Mouse (Mus musculus) midbrain, embryonic 14.5 days (tissue): ENCODE measurements around the gene Egflam. TPM values are rescaled to one million over a fixed set of nuclear protein-coding genes. Genes with fewer than 3 reads are reported as not detected.

Experiments
- ATAC-seq: fragments of 200-750 bp; cut with Nextera tagmentation; 2 replicates; pipeline ENCODE4 v1.8.0; 2017; ENCODE audit warnings: moderate number of reproducible peaks, moderate library complexity; ENCODE audit not compliant: low FRiP score, low TSS enrichment
- DNase-seq: peaks from one replicate; pipeline ENCODE4 v3.0.0-alpha.2; 2015
- H3K27ac ChIP-seq: fragments of 300-500 bp; sonication (generic); replicated peaks from 2 replicates; pipeline ENCODE4 v1.5.1; 2014; ENCODE audit warnings: mild to moderate bottlenecking, low read depth, low read length, moderate library complexity
- H3K27me3 ChIP-seq: fragments of 300-500 bp; sonication (generic); 2 replicates; pipeline ENCODE4 v1.6.1; 2014; ENCODE audit warnings: low read length, control low read depth, mixed read lengths; ENCODE audit not compliant: control insufficient read depth, insufficient read depth
- H3K36me3 ChIP-seq: fragments of 300-500 bp; sonication (generic); 2 replicates; pipeline ENCODE4 v1.6.1; 2014; ENCODE audit warnings: low read length, control low read depth; ENCODE audit not compliant: control insufficient read depth, insufficient read depth
- H3K4me1 ChIP-seq: fragments of 300-500 bp; sonication (generic); 2 replicates; pipeline ENCODE4 v1.6.1; 2014; ENCODE audit warnings: mild to moderate bottlenecking, antibody characterized with exemption, low read length, control low read depth; ENCODE audit not compliant: control insufficient read depth, insufficient read depth
- H3K4me2 ChIP-seq: fragments of 300-500 bp; sonication (generic); 2 replicates; pipeline ENCODE4 v1.6.1; 2014; ENCODE audit warnings: mild to moderate bottlenecking, low read length, moderate library complexity
- H3K4me3 ChIP-seq: fragments of 300-500 bp; sonication (generic); replicated peaks from 2 replicates; pipeline ENCODE4 v1.5.1; 2014; ENCODE audit warnings: low read depth, low read length
- H3K9ac ChIP-seq: fragments of 300-500 bp; sonication (generic); replicated peaks from 2 replicates; pipeline ENCODE4 v1.6.1; 2014; ENCODE audit warnings: mild to moderate bottlenecking, low read length, moderate library complexity
- H3K9me3 ChIP-seq: fragments of 300-500 bp; sonication (generic); 2 replicates; pipeline ENCODE4 v1.6.1; 2016; ENCODE audit warnings: low read length, control low read depth, mixed read lengths; ENCODE audit not compliant: control insufficient read depth
- WGBS: fragments of 180-500 bp; shearing (Covaris S2); extraction: QIAGEN DNeasy Blood & Tissue Kit; methylation state at CpG from one replicate; pipeline ENCODE4 v1.1.7; 2014; 5-methylcytosine and 5-hydroxymethylcytosine counted together
- polyA plus RNA-seq: library from polyadenylated mRNA; unstranded; fragments of >200 nt; fragmentation: Nextera tagmentation; extraction: Ambion mirVana; gene quantifications from 2 replicates; pipeline ENCODE4 v1.2.1, GENCODE M21; 2014

Egflam gene
- 1.7 and 8.4 TPM in 2 replicates for polyA plus RNA-seq

DNA sequence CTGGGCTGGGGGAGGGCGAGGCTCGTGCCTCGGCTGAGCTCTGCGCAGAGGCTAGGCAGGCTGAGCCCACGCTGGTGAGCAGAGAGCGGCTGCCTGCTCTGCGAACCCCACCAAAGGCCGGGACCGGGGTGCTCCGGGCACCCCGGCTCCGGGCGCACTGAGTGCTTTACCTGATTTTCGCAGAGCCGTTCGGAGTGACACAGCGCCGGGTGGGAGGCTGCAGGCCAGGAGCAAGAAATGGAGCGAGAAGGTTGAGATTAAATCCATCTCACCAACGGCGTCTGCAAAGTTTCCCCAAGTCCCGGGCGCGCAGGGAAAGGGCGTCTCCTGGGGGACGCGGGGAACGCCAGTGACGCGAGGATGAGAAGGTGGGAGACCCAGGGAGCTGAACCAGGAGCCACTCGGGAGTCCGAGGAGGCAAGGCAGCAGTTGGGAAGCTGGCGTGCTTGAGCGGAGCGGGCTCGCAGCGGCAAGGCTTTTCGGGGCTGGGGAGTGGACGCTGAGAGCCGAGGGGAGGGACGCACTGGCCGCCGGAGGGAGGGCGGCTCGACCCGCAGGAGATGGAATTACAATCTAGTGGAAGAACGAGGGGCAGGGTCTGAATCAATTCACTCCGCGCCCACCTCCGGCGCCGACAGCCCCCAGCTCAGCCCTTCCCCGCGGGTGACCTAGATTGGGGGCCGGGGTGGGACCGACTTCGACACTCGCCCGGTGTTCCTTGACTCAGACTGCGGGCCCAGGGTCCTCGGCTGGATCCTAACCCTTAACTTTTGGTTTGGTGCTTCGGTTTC, at the start of gene Egflam:
Gene Egflam (minus strand): TSS at position 578 of the 791 bp plus-strand sequence.
- under 1% methylated on average over 62 of the region's 62 CpGs for WGBS
- DNase-seq (peak; percentile 65), ATAC-seq (peak; percentile 51)
- H3K9me3 ChIP-seq: no peaks in the 10 kb centered on the region
- peak within 1 kb of the TSS; percentile 55 for H3K4me3 ChIP-seq
- H3K27me3 ChIP-seq: peaks cover 17% of the 10 kb centered on the region; the same call in 1 of the 2 replicates
- peak within 1 kb of the TSS; percentile 32; the same call in 1 of the 2 replicates for H3K27ac ChIP-seq
- peak within 1 kb of the TSS; percentile 99 for H3K4me2 ChIP-seq
- H3K36me3 ChIP-seq: no peaks in the 10 kb centered on the region
- H3K9ac ChIP-seq: peak within 1 kb of the TSS; percentile 60
- peaks cover 6% of the 10 kb centered on the region; the same call in 1 of the 2 replicates for H3K4me1 ChIP-seq

- Histone ChIP-seq H3K27ac (no peak overlapping the region), H3K4me3 (no peak overlapping the region), H3K36me3 (no peaks in the 10 kb centered on the region), H3K9ac (no peak overlapping the region), H3K4me2 (no peak overlapping the region), H3K9me3 (no peaks in the 10 kb centered on the region), H3K4me1 (no peaks in the 10 kb centered on the region), H3K27me3 (no peaks in the 10 kb centered on the region)
- DNase-seq (peak; percentile 90), ATAC-seq (0 out of 2 replicates have a peak, but pooled peaks have one; percentile 21)
- WGBS: 68% methylated on average over 17 of the region's 17 CpGs
Observed at GRCm38 (mm10) chr15:7443396-7444315, 45.5 kb upstream of the Egflam start.

DNA sequence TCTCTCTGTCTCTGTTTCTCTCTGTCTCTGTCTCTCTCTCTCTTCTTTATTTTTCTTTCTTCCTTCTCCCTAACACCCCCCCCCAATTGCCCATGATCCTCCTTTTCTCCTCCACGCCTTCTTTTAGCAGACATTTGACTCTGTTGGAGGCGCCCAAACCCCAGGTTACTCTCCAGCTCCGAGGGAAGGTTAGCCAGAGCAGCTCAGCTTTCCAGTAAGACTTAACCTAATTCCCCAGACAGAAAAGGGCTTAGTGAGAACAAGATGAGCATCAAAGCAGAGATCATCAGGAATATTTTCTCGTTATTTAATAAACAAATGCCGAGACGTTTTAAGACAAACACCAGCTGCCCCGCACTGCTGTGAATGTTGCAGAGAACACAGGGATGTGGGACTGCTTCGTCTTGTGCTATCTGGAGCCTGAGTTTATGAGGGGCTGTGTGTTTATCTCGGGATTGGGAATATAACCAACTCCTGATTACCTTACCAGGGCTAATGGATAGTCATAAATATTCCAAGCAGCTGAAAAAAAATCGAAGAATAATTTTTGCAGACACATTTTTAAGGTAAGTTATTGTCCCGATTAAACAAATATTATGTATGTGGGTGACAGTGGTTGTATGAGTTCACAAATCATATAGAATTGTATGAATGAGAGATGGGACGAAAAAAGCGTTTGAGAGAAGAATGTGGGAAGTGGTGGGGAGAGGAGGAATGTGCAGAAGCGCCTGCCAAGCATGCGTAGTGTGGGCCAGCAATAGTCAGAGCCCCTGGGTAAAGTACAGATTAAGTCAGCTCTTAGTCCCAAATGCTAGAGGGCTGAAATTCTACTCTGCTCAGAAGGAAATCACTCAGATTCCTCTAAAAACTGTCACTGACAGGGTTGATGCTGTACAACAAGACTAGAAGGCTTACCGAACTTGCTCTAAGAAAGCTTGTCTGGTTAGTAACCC, 44.2 kb upstream of the Egflam start:
- no peaks in the 10 kb centered on the region for H3K36me3 ChIP-seq
- DNase-seq (no peak), ATAC-seq (no peak)
- no peak overlapping the region for H3K4me2 ChIP-seq
- no peaks in the 10 kb centered on the region for H3K27me3 ChIP-seq
- no peaks in the 10 kb centered on the region for H3K9me3 ChIP-seq
- H3K4me1 ChIP-seq: no peaks in the 10 kb centered on the region
- no peak overlapping the region for H3K9ac ChIP-seq
- no peak overlapping the region for H3K4me3 ChIP-seq
- no peak overlapping the region for H3K27ac ChIP-seq
- WGBS: 67% methylated on average over 16 of the region's 16 CpGs

GRCm38 (mm10) chr15:7424282-7424681, 26.1 kb upstream of the Egflam start:
- H3K9me3 ChIP-seq: no peaks in the 10 kb centered on the region
- ATAC-seq: no peak
- no peak overlapping the region for H3K4me2 ChIP-seq
- H3K36me3 ChIP-seq: no peaks in the 10 kb centered on the region
- no peak overlapping the region for H3K9ac ChIP-seq
- no peak overlapping the region for H3K27ac ChIP-seq
- no peaks in the 10 kb centered on the region for H3K27me3 ChIP-seq
- 87% methylated on average over 2 of the region's 2 CpGs for WGBS
- no peak overlapping the region for H3K4me3 ChIP-seq
- H3K4me1 ChIP-seq: no peaks in the 10 kb centered on the region
- DNase-seq: no peak

DNA sequence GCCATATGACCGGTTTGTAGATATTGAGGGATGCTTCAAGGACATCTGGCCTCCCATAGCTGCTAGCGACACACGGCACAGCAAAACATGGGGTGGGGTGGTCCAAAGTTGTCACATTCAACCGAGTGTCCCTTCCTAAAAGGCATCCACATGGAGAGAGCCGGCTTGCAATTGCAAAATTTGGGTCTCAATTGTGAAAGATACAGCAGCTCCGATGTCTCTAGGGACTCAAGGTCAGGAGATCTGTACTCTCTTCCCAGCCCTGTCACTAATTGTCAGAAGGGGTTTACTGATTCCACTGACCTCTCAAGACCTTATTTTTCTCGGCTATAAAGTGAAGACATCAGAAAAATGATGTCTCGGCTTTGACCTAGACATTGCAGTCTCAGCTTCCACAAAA, 6.3 kb upstream of the Egflam start:
- Histone ChIP-seq H3K4me3 (no peak overlapping the region), H3K4me1 (no peaks in the 10 kb centered on the region), H3K27ac (no peak overlapping the region), H3K9ac (no peak overlapping the region), H3K27me3 (peaks cover 5% of the 10 kb centered on the region; the same call in 1 of the 2 replicates), H3K9me3 (no peaks in the 10 kb centered on the region), H3K36me3 (no peaks in the 10 kb centered on the region), H3K4me2 (no peak overlapping the region)
- no peak for ATAC-seq
- WGBS: 89% methylated on average over 8 of the region's 8 CpGs
- no peak for DNase-seq

GRCm38 (mm10) chr15:7398609-7399540, 680 bp upstream of the Egflam start:
- DNase-seq: peak; percentile 26
- ATAC-seq: peak; percentile 11; the same call in 1 of the 2 replicates
- peaks cover 6% of the 10 kb centered on the region; the same call in 1 of the 2 replicates for H3K4me1 ChIP-seq
- peak overlapping the region; percentile 55 for H3K4me3 ChIP-seq
- H3K27ac ChIP-seq: no peak overlapping the region
- peak overlapping the region; percentile 99 for H3K4me2 ChIP-seq
- H3K27me3 ChIP-seq: peaks cover 17% of the 10 kb centered on the region; the same call in 1 of the 2 replicates
- H3K36me3 ChIP-seq: no peaks in the 10 kb centered on the region
- H3K9me3 ChIP-seq: no peaks in the 10 kb centered on the region
- 4% methylated on average over 17 of the region's 17 CpGs for WGBS
- H3K9ac ChIP-seq: peak overlapping the region; percentile 60

GRCm38 (mm10) chr15:7397446-7397817, 763 bp downstream of the Egflam start:
- H3K27ac ChIP-seq: no peak overlapping the region
- H3K4me3 ChIP-seq: peak overlapping the region; percentile 55
- DNase-seq (peak; percentile 31), ATAC-seq (no peak)
- H3K36me3 ChIP-seq: no peaks in the 10 kb centered on the region
- WGBS: 1% methylated on average over 8 of the region's 8 CpGs
- H3K27me3 ChIP-seq: peaks cover 17% of the 10 kb centered on the region; the same call in 1 of the 2 replicates
- peak overlapping the region; percentile 60; the same call in 1 of the 2 replicates for H3K9ac ChIP-seq
- H3K9me3 ChIP-seq: no peaks in the 10 kb centered on the region
- peak overlapping the region; percentile 99 for H3K4me2 ChIP-seq
- H3K4me1 ChIP-seq: peaks cover 6% of the 10 kb centered on the region; the same call in 1 of the 2 replicates
